Mouse (Mus musculus) embryo, embryonic 11.5 days (tissue): ENCODE results near the gene Tmem200b.

ENCODE experiments used
- DNase-seq: peaks from one replicate; pipeline ENCODE4 v3.0.0-alpha.2; 2012; ENCODE audit warnings: low read depth, low spot score

The Tmem200b gene

DNA sequence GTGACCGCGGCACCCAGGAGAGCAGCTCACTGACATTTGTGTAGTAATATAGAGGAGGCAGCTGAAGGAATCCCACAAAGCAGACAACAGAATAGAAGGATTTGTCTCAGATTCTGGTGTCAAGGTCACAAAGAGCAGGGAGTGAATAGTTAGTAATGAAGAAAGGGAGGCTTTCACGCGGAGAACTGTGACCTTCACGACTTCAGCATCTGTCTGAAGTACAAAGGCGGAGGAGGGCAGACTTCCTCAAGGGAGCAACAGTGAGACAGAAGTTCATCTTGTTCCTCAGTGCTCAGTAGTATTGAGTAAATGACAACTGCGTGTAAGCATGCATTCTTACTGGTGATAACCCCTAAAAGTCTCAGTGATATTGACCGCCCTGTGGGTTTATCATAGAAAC is 29.1 kb downstream of the Tmem200b start:
- no peak for DNase-seq

DNA sequence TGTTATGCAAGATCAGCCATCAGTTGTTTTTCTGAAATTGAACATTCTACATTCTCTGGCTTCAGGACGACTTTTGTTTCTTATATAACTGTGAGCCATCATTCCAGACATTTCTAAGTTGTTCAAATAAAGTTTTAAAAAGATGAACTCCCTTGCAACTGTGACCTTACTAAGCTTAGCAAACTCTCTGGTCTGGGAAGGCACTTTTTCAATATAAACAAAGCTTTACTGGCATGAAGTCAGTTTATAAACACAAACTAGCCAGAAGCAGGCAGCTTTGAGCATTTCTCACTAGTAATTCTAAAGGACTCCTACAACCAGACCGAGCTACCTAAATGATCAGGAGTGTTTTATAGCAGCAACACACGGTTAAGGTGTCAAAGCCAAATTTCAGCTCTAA is 35.6 kb downstream of the Tmem200b start:
- DNase-seq, result no peak

DNA sequence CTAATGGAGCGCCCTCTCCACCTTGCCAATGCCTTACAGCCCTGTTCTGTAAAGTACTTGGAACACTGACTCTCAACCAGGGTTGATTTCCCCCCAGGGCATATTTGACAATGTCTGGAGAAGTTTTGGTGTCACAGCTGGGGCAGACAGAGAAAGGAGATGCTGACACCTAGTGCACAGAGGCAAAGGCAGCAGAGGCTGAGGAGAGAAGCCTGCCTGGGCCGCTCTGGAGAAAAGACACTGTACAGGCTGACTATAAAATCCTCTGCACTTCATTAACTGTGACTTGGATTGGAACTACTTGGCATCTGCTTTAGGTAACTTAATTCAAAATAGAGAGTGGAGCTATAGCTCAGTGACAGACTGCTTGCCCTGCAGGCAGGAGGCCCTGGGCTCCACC is 47.3 kb downstream of the Tmem200b start:
- peak; percentile 8 for DNase-seq

DNA sequence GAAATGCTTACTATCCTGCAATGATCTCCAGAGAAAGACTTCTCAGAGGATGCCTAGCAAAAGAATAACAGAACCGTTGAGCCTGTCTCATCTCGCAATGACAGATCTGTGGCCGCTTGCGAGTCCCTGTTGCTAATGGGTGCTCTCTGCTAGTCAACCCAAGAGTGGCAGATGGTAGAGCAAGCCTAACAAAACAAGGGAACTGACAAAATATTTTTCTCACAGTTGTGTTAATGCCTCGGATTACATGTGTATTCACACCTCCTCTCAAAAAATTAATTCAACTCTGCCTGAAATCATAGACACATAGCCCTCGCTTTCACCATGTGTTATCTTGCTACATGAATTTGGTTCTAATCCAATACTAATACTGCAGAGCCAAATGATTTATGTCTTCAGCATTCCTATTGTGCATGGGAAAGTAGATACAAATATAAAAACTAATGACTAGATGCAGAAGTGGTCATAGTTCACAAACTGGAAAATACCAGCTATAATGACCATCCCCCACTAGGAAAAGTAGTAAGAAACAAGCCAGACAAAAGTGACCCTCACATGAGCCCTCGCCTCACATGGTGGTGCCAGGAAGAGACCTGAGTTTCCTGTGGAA is 48.8 kb downstream of the Tmem200b start:
- no peak for DNase-seq
